Mouse (Mus musculus): ENCODE results near the gene Ankrd63.

The Ankrd63 gene

DNA sequence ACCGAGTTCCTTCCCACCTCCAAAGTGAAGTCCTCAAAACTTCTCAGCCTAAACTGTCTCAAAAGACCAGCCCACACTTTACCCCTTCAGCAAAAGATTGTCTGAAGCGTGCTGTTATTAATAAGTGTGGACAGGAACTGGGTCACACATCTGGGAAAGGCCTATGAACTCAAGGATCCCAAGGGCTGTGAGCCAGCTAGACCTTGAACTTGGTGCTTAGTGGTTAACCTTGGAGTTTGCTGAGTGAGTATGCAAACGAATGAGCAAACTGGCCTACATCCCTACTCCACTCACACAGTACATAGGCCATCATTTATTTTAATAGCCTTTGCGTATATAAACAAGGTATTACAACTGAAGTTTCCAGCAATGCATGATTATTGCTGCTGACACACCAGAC lies 21.7 kb upstream of the Ankrd63 start:
- peak; percentile 67 for DNase-seq

DNA sequence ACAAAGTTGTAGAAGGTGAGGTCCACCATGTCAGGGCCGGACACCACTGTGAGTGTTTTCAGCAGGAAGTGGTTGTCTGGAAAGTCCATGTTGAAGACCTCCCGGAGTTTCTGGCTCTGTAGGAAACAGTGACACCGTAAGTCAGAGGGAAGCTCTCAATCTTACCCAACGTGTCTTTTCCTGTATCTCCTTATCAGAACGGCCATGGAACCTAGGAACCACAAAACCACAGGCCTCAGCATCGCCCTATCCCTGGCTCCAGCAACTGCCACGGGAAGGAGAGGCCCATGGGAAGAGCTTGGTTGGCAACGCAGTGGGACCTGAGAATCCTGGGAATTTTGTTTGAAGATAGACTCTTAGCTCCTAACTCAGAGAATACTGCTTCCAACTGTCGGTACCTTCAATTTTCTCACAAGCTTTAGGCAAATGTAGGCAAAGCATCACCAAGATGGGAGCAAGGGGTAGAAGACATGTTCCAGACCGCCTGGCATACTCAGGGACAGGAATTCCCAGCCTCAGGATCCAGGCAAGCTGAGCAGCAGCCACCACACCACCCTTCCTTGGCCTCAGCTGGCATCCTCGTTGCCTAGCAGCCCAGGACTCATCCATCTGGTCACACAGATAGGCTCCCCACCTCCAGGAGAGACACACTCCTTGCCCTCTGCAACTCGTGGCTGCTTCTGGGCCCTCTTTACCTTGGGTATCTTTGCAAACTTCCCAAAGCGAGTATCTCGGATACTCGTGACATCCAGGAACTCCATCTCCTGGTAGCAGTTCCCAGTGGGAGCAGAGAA lies 20.1 kb upstream of the Ankrd63 start:
- no peak for DNase-seq

DNA sequence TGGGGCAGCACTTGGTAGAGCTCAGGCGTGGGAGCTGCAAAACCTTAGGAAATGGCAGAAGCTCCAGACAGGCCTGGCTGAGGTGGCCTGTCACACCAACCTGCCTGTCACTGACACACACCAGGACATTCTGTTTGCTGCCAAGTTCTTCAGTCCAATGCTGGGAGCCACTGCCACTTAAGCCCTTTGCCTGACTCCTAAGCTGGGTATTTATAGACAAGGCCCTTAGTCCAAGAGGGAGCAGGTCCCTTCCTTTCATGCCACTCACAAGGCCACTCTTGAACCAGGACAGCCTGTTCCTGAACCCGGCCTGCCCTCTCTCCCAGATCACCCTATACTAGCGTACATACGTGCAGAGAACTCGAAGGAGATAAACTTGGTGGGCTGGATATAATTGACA lies 12.9 kb upstream of the Ankrd63 start:
- DNase-seq, result no peak

DNA sequence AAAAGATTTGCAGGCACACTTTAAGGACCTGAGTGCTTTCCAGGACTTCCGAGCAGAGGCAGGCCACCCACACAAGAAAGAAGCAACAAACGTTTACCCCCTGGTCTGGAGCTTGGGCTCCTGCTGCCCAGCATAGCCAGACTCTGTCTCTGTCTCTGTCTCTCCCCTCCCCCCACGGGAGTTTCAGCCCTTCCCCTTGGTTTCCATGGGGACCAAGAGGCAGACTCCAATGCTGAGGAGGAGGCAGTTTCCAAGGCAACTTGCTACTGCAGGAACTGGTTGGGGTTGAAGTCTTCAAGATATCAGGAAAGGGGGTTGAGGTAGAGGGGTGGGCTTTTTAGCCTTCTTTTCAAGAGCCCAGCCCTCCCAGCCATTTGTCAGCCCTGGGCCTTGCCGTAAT lies 10.5 kb upstream of the Ankrd63 start:
- no peak for DNase-seq

DNA sequence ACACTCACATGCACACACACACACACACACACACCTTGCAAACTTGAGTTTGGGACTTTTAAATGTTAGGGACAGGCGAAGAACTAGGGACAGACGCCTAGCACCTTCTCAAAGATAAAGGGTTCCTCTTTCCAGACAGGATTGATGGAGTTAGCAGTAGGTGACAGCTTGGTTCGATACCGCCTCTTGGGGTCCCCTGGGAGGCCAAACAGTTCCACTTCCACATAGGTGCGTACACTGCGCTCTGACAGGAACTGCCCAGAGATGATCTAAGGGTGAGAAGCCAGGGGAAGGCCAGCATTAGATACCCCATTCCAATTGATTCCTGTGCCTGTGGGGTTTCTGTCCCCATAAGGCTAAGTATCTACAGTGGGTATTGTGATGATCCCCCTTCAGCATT lies 9.9 kb upstream of the Ankrd63 start:
- DNase-seq, result no peak

DNA sequence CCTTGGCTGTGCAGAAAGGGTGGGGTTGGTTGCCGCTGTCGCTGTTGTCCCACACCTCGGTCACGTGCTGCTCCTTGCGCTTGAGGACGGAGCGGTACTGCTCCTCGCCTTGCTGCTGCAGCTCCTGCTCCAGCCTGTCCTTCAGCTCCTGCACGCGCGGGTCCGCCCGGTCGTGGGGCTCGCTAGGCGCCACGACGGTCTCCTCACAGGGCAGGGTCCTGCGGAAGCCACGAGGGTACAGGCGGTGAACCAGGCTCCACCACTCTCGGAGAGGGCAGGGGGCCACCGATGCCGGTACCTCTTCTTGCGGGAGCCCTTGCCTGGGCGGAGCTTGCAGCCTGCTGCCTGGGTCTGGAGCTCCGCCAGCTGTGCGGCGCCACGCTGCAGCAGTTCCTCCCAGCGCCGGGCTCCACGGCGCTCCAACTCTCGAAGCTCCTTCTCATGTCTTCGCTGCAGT lies 7.3 kb upstream of the Ankrd63 start:
- no peak for DNase-seq

DNA sequence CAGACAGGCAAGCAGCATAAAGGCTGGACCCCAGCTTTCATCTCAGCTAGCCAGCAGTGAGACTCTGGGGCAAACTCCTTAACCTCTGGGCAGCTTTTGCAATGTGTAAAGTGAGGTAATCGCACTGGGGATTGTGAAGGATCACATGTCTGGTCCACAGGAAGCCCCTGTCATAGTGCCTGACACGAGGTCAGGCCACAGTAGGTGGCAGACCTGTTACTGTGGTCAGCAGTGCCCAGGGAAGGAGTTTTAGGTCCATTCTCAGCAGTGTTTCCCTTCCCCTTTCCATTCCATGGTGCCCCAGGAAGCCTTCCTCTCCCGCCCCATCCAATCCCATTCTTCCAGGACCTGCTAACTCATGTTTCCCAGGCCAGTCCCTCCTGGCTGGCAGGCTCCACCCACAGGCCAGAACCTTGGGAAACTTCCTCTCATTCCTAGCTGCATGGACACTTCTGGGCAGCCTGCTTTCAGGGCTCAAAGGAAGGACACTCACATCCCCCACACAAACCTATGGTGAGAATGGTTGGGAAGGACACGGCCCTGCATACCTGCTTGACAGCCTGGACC lies 6.0 kb upstream of the Ankrd63 start:
- no peak for DNase-seq

DNA sequence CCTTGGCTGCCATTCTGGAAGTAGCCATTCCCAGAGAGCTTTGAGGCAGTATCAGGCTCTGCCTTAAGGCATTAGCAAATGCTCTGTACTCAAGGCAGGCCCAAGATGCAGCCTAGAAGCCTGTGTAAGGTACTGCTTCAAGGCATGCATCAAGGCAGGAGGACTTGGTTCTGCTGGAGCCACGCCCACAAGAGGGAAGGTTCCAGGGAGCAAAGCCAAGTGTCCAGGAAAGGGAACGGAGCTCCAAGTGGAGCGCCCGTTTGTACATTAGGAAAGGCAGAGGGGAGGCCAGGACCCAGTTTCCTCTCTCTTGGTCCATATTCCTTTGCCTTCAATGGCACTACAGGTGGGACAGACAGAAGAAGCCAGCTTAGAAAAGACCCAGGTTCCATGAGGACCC lies 4.7 kb upstream of the Ankrd63 start:
- no peak for DNase-seq

DNA sequence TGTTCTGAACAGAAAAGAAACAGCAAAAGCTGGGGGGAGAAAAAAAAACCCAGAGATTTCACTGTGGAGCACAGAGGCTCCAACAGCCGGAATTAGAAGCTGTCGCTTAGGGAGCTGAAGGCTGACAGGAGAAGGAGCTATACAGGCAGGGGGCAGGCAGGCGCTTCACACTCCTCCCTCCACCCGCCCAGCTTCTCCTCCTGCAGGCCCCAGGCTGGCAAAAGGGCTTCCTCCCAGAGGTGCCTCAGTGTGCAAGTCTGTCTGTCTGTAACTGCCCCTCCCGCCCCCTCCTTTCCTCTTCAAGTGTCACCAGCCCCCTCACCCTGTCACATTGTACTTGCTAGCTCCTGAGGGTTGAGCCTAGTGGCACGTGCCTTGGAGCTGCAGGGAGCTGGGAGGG lies 2.7 kb upstream of the Ankrd63 start:
- no peak for DNase-seq

DNA sequence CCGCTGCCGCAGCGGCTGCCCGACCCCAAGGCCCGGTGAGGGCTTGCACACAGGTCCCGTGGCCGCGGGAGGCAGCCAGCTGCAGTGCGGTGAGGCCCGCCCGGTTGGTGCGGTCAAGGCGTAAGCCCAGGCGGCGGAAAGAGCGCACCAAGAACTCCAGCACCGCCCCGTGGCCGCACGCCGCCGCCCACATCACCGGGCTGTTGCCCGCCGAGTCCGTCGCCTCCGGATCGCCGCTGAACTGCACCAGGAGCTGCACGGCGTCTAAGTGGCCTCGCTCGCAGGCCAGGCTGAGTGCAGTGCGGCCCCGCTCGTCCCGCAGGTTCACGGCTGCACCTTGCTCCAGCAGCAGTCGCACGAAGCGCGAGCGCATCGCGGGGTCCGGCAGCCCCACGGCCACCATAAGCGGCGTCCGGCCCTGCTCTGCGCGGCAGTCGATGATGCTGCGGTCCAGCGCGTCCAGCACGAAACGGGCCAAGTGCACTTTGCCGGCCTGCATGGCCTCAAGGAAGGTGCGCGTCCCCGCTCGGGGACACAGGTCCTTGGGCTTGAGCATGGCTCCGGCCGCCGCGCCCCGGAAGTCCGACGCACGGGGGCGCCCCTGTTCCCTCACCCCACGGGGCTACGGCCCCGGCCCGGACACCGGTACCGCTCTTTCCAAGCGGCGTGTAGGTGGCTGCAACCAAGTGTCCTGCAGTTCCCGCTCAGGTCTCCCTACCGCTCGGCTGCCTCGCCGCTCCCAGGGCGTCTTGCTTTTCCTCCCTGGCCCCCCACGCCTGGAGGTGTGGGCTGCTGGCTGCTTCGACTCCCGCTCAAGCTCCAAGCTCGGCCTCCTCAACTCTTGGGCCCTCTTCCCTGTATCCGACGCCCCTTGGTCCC lies 641 bp downstream of the Ankrd63 start:
- DNase-seq, result peak; percentile 58

DNA sequence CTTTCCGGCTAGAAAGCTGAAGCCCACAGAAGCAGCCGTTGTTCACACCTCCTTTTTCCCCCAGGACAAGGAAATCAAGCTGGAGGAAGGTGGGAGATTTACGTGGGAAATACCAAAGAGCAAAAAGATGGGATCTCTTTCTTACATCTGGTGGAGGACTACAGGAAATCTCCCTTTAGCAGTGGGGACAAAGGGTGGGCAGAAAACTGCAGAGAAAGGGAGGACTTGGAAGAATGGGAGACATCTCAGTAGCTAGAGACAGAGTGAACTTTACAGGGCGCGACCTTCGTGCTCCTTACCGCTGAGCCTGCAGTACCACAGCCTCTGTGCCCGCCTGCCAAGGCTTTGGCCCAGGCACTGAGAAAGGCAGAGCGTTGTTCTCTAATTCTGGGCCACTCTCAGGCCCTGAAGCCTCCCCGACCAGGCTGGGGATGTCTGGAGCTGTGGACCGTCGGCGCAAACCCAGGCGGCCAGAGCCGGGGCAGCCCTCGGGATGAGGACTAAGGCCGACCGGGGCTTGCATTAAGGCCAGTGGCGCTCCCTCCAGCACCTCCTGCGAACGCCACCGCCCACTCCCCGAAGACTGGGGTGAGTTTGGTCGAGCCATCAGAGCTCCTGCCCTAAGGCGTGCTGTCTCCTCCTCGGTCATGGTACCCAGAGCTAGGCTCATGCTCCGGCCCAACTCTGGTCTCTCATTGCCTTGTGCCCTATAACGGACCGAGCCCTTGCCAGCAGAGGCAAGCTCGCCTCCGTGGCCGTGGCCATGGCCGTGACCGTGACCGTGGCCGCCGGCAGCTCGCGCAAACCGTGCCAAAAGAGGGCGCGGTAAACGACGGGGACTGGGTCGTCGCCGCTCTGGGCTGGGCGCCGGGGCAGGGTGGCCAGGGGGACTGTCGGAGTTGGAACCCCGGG lies 1.5 kb downstream of the Ankrd63 start:
- DNase-seq, result no peak

DNA sequence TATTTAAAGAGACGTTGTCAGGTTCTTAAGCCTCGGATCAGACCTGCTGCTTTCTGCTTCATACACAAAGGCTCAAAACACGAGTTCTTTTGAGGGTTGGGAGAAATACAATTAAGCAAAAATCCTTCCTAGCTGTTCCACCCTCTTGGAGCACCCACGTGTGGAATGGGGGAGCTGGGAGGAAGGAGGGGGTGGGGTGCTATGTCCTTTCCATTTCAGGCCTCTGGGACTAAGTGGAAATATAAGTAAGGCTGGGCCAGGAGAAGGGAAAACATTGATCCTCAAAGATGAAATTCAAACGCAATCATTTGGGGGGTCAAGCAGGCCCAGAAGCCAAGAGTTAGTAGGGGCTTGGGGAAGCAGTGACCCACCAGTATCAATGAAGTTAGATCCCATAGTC lies 2.6 kb downstream of the Ankrd63 start:
- DNase-seq, result no peak

DNA sequence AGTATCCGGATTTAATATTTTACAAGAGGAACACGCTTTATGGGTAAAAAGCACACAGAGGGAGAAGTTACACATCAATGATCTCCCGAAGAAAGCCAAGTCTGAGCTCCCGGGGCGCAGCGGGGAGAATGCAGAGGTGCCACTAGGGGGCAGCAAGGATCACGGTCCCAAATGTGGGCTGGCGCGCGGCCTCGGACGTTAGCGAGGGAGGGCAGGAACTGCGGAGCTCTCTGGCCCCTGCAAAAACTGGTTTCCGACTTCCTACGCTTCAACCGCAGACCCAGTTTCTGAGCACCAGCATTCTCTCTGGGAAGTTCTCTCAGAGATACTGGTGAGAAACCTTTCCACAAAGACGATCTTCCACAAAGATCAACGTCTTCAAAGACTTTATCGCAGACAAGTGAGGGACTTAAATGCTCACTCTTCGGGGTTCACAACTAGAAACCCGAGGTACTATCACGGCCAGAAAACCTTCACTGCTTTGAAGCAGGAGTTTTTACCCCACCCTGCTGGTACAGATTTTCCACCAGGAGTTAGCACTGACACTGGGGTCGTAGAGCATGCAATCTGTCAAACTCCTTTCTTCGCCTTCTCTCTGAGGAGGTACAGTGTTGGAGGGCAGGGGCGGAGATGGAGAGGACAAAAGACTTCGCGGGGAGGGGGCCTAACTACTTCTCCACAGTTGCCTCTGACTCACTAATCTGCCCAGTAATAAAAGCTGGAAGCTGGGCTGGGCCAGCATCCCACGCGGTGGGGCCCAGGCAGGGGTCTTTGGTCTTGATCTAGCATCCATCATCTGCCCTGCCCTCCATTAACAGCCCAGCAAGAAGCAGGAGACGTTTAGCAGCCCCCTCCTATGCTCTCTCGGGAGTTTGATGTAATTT lies 3.3 kb downstream of the Ankrd63 start:
- DNase-seq, result peak; percentile 90

DNA sequence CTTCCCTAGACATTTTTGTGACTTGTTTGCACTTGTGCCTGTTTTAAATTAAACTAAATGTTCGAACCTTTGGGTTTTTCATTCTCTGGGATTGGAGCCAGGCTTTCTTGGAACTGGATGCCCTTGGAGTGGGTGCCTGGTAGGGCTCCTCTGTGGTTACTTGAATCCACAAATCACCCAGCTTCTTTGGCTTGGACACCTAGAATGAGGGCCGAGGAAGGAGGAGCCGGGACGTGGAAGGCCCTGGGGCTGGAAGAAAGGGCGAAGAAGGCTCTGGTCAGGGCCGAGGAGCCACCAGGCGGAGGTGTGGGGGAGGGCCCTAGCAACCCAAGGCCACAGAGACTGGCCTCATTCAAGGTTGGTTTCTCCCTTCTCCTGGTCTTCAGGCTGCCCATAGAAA lies 5.8 kb downstream of the Ankrd63 start:
- DNase-seq, result peak; percentile 65

DNA sequence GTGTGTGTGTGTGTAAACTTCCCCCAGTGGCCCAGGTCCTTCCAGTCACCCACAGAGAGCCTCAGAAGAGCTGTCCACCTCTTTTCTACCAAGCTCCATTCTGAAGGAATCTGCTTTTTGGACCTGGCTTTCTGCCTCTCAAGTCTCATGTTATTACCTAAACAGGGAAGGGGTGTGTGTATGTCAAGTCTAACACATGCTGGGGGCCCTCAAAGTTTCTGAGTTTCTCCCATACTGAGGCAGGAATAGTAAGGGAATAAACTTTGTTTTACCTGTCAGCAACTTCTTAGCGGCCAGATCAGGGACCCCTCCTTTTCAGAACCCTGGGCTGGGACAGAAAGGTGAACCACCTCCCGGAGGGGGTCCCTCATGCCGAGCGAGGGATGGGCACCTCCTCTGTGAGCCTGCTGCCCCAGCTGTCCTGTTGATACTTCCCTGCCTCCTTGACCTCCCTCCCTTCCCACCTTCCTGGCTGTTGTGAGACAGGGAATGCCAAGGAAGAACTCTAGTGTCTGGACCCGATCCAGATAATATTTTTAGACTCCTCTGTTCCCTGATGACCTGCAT lies 6.4 kb downstream of the Ankrd63 start:
- no peak for DNase-seq

DNA sequence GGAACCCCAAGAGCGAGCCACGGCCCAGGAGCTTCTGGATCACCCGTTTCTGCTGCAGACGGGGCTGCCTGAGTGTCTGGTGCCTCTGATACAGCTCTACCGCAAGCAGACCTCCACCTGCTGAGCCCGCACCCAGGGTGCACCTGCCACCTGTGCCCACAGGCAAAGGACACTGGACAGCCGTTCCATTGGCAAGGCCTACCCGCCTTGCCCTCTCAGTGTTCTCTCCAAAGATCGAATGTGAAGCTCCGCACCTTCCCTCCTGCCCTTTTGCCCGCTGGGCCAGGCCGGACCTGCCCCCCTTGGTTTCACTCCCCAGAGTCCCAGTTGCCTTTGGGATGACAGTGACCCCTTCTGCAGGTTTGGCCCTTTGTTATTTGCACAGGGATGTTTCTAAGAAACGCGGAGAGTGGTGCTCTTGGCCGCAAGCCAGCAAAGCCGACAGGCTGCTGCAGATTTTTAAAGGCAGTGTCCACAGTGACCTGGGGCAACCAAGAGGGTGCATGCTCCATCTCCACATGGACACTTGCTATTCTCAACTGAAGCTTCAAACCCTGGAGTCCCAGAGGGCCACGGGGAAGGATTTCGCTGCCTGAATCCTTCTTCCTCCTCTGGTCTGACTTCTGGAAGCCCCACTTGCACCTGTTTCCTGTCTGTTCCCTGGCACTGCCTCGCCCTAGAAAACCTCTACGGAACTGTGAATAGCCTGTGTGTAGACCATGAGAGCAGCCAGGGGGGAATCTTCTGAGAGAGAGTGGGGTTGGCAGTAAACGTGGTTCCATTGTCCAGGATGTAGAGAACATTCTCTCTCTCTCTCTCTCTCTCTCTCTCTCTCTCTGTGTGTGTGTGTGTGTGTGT lies 7.1 kb downstream of the Ankrd63 start:
- no peak for DNase-seq

DNA sequence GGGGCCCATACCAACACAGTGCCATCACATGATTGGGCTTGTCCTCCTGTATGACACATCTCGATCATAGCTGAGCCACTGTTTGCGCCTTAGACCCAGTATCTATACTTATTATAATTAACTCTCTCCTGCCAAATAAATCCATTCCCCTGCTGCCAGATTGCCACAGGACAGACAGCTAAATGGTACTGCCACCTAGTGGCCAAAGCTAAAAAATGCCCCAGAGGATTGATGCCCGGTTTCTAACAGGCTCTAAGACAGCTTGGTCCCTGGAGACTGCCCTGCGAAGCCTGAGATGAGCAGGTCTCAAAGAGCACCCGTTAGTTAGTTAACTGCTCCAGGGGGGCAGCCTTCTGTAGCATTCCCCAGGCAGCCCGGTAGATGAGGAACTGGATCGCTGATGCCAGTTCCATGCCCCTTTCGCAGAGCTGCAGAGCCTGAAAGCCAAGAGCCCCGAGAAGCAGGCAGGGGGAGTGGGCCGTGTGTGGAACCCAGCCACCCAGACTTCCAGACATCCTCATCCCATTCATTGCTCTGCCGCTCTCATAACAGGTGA lies 8.0 kb downstream of the Ankrd63 start:
- peak; percentile 72 for DNase-seq

DNA sequence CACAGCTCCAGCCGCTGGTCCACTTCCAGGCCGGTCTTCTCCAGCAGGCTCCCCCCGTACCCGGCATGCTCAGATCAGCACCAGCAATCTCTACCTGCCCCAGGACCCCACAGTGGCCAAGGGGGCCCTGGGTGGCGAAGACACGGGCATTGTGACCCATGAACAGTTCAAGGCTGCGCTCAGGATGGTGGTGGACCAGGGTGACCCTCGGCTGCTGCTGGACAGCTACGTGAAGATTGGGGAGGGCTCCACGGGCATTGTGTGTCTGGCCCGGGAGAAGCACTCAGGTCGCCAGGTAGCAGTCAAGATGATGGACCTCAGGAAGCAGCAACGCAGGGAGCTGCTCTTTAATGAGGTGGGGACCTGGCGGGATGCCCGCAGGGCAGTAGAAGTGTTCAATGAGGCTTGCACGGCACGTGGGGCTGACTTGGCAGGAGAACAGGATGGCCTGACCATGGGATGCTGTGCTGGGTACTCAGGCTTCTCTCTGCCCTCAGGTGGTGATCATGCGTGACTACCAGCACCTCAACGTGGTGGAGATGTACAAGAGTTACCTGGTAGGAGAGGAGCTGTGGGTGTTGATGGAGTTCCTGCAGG lies 10.3 kb downstream of the Ankrd63 start:
- DNase-seq, result peak; percentile 82

DNA sequence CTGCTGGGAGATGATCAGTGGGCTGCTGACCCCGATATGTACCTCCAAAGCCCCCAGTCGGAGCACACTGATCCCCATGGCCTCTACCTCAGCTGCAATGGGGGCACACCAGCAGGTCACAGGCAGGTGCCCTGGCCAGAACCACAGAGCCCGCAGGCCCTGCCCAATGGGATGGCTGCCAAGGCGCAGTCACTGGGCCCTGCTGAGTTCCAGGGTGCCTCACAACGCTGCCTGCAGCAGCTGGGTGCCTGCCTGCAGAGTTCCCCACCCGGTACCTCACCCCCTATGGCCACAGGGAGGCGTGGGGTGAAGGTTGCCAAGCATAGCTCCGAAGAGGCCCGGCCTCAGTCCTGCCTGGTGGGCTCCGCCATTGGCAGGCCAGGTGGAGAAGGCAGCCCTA lies 13.9 kb downstream of the Ankrd63 start:
- DNase-seq, result peak; percentile 43

DNA sequence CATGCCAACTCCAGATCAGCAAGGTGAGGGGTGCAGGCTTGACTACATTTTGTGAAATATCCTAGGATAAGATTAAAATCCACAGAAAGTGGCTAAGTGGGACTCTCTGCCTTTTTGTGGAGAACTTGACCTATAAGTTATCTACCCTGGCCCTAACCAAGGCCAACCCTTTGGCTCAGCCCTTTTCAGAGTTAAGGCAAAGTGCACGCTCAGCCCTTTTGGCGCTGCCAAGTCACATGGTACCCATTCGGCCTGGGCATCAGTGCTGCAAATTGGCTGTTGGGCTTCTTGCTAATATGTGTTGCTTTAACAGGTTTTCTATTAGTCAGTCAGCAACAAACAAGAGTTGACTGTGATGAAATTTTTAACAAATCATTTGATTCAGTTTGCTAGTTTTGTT lies 16.0 kb downstream of the Ankrd63 start:
- peak; percentile 70 for DNase-seq

Measured in kidney, adult 9 months (tissue).